Mouse (Mus musculus): ENCODE measurements around the gene Vamp2. TPM values are rescaled to one million over a fixed set of nuclear protein-coding genes. Genes with fewer than 3 reads are reported as not detected.

Vamp2 gene
- 7.1 and 9.0 TPM in 2 replicates for total RNA-seq (2012; rRNA removed)

GRCm38 (mm10) chr11:69088103-69088855, at the start of gene Vamp2:
TSS of gene Vamp2 (plus strand) at chr11:69088490.
- peak within 1 kb of the TSS; percentile 89 for H3K9ac ChIP-seq (ENCODE audit: insufficient read depth, low read depth, low read length, poor library complexity, severe bottlenecking)
- in situ Hi-C loops (cut with MboI; ENCODE audit: low sequenced_read_pairs in 2 of 2, unreplicated experiment in 2 of 2): no loop called here
- peaks cover 0 to 26% of the 10 kb centered on the region in 2 experiments; a peak in 1 of 4 replicates for H3K4me1 ChIP-seq (ENCODE audit: control insufficient read depth in 2 of 2, insufficient read depth in 2 of 2, low read length in 2 of 2, poor library complexity in 1 of 2)
- H3K27ac ChIP-seq (ENCODE audit: insufficient read depth, low read depth, low read length, poor library complexity, severe bottlenecking): peak within 1 kb of the TSS; percentile 5; the same call in 1 of the 2 replicates
- H3K9me3 ChIP-seq (ENCODE audit: control insufficient read depth, insufficient read depth, low read depth, low read length): no peaks in the 10 kb centered on the region
- TF ChIP-seq HCFC1 (IDR thresholded peaks at IDR 0.05; ENCODE audit: borderline replicate concordance, insufficient read depth, low read length): 0 out of 2 replicates have a peak, but pooled peaks have one; percentile 23
- no peak for TF ChIP-seq ZC3H11A (IDR thresholded peaks at IDR 0.05; ENCODE audit: borderline replicate concordance, low read depth, low read length)
- no peak for TF ChIP-seq CHD2 (IDR thresholded peaks at IDR 0.05; ENCODE audit: low read depth, low read length)
- no peak for TF ChIP-seq ZNF384 (IDR thresholded peaks at IDR 0.05; ENCODE audit: low read depth, low read length)
- TF ChIP-seq MAFK (IDR thresholded peaks at IDR 0.05; ENCODE audit: insufficient read depth, low read depth, low read length): no peak
- DNase-seq (ENCODE audit: low read depth, low spot score): peak; percentile 66
- H3K36me3 ChIP-seq (ENCODE audit: control insufficient read depth, insufficient read depth, low read length, poor library complexity, severe bottlenecking): peaks cover 7% of the 10 kb centered on the region; the same call in 1 of the 2 replicates
- H3K4me3 ChIP-seq (ENCODE audit: insufficient read depth in 1 of 2, low read depth in 1 of 2, low read length in 2 of 2, poor library complexity in 1 of 2, severe bottlenecking in 1 of 2): peak within 1 kb of the TSS; percentile 83 to 99

DNA sequence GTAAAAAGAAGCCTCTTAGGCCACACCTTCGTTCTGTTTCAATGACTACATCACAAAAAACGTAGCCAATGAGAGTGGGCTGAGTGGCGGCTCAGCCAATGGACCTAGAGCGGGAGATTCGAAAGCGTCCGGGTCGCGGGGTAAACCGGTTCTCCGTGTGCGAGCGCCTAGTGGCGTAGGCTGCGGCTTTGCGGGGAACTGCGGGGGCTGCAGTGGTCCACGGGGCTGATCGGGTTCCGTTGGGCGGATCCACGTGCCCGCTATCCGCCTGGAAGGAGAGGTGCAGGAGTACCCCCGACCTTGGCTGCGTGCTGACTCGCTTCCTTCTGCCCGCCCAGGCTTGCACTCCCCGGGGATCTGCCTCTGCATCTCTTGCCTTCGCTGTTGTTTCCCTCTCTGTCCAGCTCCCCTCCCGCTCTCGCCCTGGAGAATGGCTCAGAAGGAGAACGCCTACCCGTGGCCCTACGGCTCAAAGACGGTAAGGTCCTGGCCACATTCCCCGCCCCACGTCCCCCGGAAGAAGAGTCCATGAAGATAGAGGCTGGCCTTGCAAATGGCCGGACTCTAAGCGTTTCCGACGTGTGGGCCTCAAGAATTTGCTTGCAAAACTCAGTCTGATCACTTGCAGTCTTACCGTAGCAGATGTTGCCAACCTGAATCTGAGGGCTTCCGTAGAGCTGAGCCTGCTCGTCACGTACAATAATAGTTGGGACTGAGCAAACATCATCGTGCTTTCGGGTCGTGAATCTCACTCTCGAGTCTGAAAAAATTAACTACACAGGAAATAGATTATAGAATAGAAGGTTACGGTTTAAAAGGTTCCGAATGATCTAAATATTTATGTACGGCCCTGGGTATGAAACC, 42.5 kb upstream of the Vamp2 start, which contains the start of gene Aurkb:
TSS of gene Aurkb (plus strand) at position 117 of the 864 bp plus-strand sequence.
- H3K9me3 ChIP-seq (ENCODE audit: control insufficient read depth, insufficient read depth, low read depth, low read length): no peaks in the 10 kb centered on the region
- H3K4me1 ChIP-seq (ENCODE audit: control insufficient read depth in 2 of 2, insufficient read depth in 2 of 2, low read length in 2 of 2, poor library complexity in 1 of 2): peaks cover 0 to 9% of the 10 kb centered on the region in 2 experiments; a peak in 3 of 4 replicates
- TF ChIP-seq ZC3H11A (IDR thresholded peaks at IDR 0.05; ENCODE audit: borderline replicate concordance, low read depth, low read length) (no peak), CHD2 (IDR thresholded peaks at IDR 0.05; ENCODE audit: low read depth, low read length) (peak; percentile 62; the same call in 1 of the 2 replicates), MAFK (IDR thresholded peaks at IDR 0.05; ENCODE audit: insufficient read depth, low read depth, low read length) (no peak), HCFC1 (IDR thresholded peaks at IDR 0.05; ENCODE audit: borderline replicate concordance, insufficient read depth, low read length) (peak; percentile 48; the same call in 1 of the 2 replicates)
- H3K9ac ChIP-seq (ENCODE audit: insufficient read depth, low read depth, low read length, poor library complexity, severe bottlenecking): peak within 1 kb of the TSS; percentile 89
- peak within 1 kb of the TSS; percentile 63 for H3K27ac ChIP-seq (ENCODE audit: insufficient read depth, low read depth, low read length, poor library complexity, severe bottlenecking)
- peak; percentile 75 for DNase-seq (ENCODE audit: low read depth, low spot score)
- in situ Hi-C loops (cut with MboI; ENCODE audit: low sequenced_read_pairs in 2 of 2, unreplicated experiment in 2 of 2): no loop called here
- peaks cover 26% of the 10 kb centered on the region for H3K36me3 ChIP-seq (ENCODE audit: control insufficient read depth, insufficient read depth, low read length, poor library complexity, severe bottlenecking)
- peak within 1 kb of the TSS; percentile 82 to 84 for H3K4me3 ChIP-seq (ENCODE audit: insufficient read depth in 1 of 2, low read depth in 1 of 2, low read length in 2 of 2, poor library complexity in 1 of 2, severe bottlenecking in 1 of 2)

GRCm38 (mm10) chr11:69046395-69046774, 41.9 kb upstream of the Vamp2 start:
- Histone ChIP-seq H3K9me3 (ENCODE audit: control insufficient read depth, insufficient read depth, low read depth, low read length) (no peaks in the 10 kb centered on the region), H3K4me1 (ENCODE audit: control insufficient read depth in 2 of 2, insufficient read depth in 2 of 2, low read length in 2 of 2, poor library complexity in 1 of 2) (peaks cover 0 to 9% of the 10 kb centered on the region in 2 experiments; a peak in 3 of 4 replicates), H3K27ac (ENCODE audit: insufficient read depth, low read depth, low read length, poor library complexity, severe bottlenecking) (no peak overlapping the region), H3K36me3 (ENCODE audit: control insufficient read depth, insufficient read depth, low read length, poor library complexity, severe bottlenecking) (peaks cover 30% of the 10 kb centered on the region), H3K4me3 (ENCODE audit: insufficient read depth in 1 of 2, low read depth in 1 of 2, low read length in 2 of 2, poor library complexity in 1 of 2, severe bottlenecking in 1 of 2) (peak overlapping the region; percentile 82 to 84), H3K9ac (ENCODE audit: insufficient read depth, low read depth, low read length, poor library complexity, severe bottlenecking) (peak overlapping the region; percentile 89)
- TF ChIP-seq MAFK (IDR thresholded peaks at IDR 0.05; ENCODE audit: insufficient read depth, low read depth, low read length) (no peak), ZC3H11A (IDR thresholded peaks at IDR 0.05; ENCODE audit: borderline replicate concordance, low read depth, low read length) (no peak), ZNF384 (IDR thresholded peaks at IDR 0.05; ENCODE audit: low read depth, low read length) (no peak), HCFC1 (IDR thresholded peaks at IDR 0.05; ENCODE audit: borderline replicate concordance, insufficient read depth, low read length) (no peak), CHD2 (IDR thresholded peaks at IDR 0.05; ENCODE audit: low read depth, low read length) (no peak)
- DNase-seq (ENCODE audit: low read depth, low spot score): no peak
- in situ Hi-C loops (cut with MboI; ENCODE audit: low sequenced_read_pairs in 2 of 2, unreplicated experiment in 2 of 2): no loop called here

- Histone ChIP-seq H3K9ac (ENCODE audit: insufficient read depth, low read depth, low read length, poor library complexity, severe bottlenecking) (no peak overlapping the region), H3K36me3 (ENCODE audit: control insufficient read depth, insufficient read depth, low read length, poor library complexity, severe bottlenecking) (peaks cover 30% of the 10 kb centered on the region), H3K27ac (ENCODE audit: insufficient read depth, low read depth, low read length, poor library complexity, severe bottlenecking) (no peak overlapping the region), H3K4me1 (ENCODE audit: control insufficient read depth in 2 of 2, insufficient read depth in 2 of 2, low read length in 2 of 2, poor library complexity in 1 of 2) (peaks cover 0 to 9% of the 10 kb centered on the region in 2 experiments; a peak in 3 of 4 replicates), H3K9me3 (ENCODE audit: control insufficient read depth, insufficient read depth, low read depth, low read length) (no peaks in the 10 kb centered on the region), H3K4me3 (ENCODE audit: insufficient read depth in 1 of 2, low read depth in 1 of 2, low read length in 2 of 2, poor library complexity in 1 of 2, severe bottlenecking in 1 of 2) (no peak overlapping the region; a peak in 1 of 4 replicates)
- in situ Hi-C loops (cut with MboI; ENCODE audit: low sequenced_read_pairs in 2 of 2, unreplicated experiment in 2 of 2): no loop called here
- no peak for DNase-seq (ENCODE audit: low read depth, low spot score)
- TF ChIP-seq MAFK (IDR thresholded peaks at IDR 0.05; ENCODE audit: insufficient read depth, low read depth, low read length): no peak
- no peak for TF ChIP-seq ZC3H11A (IDR thresholded peaks at IDR 0.05; ENCODE audit: borderline replicate concordance, low read depth, low read length)
- TF ChIP-seq ZNF384 (IDR thresholded peaks at IDR 0.05; ENCODE audit: low read depth, low read length): no peak
- no peak for TF ChIP-seq CHD2 (IDR thresholded peaks at IDR 0.05; ENCODE audit: low read depth, low read length)
- no peak for TF ChIP-seq HCFC1 (IDR thresholded peaks at IDR 0.05; ENCODE audit: borderline replicate concordance, insufficient read depth, low read length)
Observed at GRCm38 (mm10) chr11:69047592-69047991, 40.7 kb upstream of the Vamp2 start.
